In the genomic region with DNA sequence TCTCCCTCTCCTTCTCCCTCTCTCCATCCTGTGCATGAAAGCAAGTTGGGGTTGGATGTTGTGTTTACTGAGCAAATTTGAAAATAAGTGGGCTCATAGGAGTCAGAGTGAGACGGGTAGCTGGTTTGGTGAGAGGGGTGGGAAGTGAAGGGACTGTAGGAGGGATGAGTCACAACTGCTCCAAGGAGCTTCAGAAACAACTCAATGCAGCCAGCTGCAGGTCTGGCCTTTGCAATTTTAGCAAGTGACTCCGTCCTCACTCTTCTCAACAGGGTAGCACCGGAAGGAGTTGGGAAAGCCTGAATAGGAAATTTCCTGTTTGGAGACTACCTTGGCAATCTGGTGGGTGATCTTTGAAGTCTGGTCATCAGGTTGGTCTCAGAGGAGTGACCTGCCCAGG, we compare ENCODE assay signal across 1 mouse cellular context.
TF ChIP-seq lines count a peak whose summit lies in the region.

No protein-coding gene starts in this region.

TF ChIP-seq in CH12.LX, 34 proteins besides CTCF, POLR2A, EP300 and RAD21 (continued from another document):
- TF ChIP-seq SMC3 (IDR thresholded peaks at IDR 0.05; ENCODE audit: low read depth, low read length), result no peak
